Mouse (Mus musculus) spleen, postnatal 4 days (tissue): ENCODE results near the gene Pld1.

ENCODE experiments used
- DNase-seq, 2 experiments: peaks; one replicate each; pipeline ENCODE4 v3.0.0; 2022; ENCODE audit warnings: low spot score in 2 of 2

The Pld1 gene

DNA sequence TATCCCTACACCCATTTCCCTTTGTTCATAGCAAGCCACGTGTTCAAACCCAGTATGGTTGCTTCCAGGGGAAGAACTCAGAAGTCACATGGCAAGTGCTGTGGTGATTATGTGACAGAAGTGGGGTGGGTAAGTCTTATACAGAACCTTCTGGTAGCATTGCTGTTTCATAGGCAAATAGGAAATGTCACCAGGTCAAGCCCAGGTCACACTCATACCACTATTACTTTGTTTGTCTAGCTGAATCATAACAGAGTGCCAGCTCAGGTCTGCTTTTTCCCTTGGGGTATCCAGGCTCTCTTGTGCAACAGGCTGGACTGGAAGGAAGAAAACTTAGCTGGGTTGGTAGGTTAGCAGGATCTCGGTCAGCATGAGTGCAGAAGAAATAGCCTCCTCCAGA, 219.5 kb downstream of the Pld1 start:
- DNase-seq = no peak

DNA sequence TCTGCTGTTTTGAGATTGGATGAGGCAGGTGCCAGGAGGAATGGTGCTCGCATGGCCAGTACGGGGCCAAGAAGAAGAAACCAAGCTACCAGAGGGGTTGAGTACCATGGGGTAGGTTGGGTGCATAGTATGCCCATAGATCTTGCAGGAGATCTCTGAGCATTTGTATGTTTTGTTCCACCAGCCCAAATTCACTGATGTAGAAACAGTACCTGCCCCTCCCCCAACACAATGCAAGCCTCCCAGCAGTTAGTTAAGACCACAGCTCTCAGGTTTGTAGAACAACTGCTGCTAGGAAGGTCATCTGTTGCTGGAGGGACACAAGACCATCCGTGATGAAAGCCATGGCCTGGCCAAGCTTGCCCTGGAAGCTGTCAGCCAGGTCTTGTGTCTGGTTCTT, 220.4 kb downstream of the Pld1 start:
- no peak for DNase-seq

DNA sequence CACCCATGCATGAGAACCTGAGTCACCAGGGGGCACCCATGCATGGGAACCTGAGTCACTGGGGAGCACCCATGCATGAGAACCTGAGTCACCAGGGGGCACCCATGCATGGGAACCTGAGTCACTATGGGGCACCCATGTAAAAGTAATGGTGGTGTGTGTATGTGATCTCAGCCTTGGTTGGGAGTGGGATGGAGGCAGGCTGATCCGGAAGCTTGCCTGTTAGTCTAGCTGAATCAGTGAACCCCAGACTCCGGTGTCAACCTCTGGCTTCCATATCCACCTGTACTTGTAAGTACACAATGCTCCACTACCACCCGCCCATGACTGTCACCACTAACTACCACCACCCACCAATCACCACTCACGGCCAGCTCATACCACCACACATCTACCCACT, 223.9 kb downstream of the Pld1 start:
- DNase-seq = no peak

DNA sequence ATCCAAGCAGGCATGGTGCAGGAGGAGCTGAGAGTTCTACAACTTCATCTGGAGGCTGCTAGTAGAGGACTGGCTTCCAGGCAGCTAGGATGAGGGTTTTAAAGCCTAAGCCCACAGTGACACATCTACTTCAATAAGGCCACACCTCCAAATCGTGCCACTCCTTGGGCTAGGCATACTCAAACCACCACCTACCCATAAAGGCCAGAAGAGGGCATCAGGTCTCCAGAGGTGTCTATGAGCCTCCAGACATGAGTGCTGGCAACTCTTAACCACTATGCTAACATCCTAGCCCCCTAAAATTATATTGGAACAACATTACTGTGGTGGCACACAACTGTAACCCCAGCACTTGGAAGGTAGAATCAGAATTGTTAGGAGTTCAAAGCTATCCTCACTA, 226.2 kb downstream of the Pld1 start:
- no peak for DNase-seq

DNA sequence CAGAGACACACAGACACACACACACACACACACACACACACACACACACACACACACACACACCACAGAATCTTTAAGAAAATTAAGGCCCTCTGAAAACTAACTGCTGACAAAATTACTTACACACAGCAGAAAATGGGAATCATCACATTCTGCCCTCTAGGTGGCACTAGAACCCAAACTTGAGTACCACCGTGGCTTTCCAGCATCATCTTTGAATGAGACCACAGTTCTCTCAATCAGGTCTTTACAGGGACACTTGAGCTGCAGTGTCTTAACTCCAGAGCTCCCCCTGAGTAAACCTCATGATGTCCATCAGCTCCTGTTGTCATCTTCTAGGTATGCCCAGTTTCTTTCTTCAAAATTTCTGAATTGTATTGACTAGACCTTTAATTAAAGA, 227.1 kb downstream of the Pld1 start:
- DNase-seq = no peak

DNA sequence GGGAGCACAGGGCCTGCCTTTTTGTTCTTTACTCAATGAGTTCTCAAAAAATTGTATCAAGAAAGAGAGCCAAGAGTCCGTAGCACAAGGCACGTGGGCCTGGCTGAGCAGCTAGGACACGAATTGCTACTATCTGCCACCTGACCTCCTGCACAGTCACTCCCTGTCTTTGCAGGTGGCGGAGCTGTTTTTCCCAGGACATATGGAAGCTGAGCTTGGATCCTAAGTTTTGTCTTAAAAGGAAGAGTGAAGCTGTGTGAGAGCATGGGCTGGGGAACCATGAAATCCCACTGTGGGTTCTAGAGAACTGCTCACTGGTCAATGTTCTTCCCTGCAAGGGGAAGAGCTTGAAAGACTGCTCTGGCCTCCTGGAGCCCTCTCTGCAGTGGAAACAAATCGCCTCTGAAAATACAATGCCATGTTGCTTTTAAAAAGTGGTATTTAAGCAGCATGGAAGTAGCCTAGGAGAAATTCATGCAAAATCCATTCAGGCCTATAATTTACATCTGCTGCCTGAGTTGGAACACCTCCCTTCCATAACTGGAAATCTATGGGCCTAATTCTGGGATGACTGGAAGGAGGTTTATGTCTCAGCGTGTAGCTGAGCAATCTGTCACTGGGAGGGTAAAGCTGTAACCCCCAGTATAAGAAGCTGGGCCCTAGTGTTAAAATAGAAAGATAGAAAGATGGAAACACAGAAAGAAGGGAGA, 229.5 kb downstream of the Pld1 start:
- no peak for DNase-seq

DNA sequence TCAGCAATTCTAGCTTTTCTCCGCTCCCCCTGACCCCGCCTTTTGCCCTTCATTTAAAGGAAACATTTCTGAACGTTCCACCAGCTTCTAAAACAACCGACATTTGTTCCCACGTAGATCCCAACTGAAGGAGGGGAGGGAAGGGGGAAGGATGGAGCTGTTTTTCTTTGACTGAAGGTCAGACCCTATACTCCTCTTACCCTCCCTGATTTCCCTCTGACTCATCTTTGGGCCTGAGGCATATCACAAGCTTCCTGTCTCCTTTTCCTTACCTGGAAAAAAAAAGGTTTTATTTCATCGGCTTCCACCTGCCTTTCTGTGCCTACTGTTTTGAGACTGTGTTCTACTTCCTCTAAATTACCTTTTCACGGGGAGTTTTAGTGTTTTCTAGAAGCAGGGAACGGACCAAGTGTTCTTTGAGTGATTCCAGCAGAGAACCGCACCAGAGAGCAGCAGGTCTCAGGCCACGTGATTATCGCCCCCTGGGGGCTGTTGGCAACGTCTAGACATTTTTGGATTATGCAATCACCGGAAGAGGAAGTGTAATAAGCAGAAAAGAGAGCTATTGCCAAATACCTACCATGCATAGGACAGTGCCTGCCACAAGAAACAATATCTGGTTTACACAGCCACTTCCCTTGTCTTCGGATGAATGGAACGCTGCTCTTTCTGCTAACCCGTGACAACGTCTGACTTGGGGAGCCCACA, 232.6 kb downstream of the Pld1 start:
- peak; percentile 37 to 69 for DNase-seq

DNA sequence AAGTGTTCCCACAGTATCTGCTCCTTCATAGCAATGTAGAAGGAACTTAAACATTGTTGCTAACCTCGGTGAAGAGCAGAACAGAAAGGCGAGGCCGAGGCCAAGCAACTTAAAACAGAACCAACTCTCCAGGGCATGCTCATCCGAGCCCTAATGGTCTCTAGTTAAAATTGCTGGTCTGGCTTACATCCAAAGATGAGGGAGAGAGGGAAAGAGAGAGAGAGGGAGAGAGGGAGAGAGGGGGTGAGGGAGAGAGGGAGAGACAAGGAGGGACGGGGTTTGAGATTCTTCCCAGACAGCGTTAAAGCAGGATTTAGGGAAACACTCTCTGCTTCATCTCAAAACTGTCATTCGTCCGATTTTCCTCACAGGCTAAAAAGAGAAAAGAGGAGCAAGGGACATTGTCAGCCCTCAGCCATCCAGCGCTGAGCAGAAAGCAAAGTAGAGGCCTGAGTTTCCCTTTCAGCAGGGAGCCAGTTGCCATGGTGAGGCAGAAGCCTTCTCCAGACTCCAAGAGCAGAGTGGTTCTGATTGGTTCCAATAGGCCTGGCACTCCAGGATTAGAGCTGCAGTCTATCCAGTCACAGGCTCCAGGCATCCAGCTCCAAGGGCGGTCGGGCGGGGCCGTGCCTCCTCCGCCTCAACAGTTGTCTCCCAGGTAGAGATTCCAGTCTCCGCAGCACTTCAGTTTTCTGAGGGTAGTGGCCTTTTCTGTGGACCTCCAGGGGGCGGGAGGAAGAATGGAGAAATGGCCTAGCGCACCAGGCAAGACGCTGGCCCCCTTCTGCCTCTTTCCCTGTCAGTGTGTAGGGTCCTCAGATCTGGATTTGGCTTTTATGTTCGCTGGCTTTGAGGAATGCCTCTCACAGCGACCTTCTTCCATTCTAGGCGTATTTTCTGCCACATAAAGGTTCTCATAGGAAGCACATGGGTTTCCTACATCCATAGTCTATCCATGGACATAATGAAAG, 237.8 kb downstream of the Pld1 start:
- DNase-seq = peak; percentile 5 to 46

DNA sequence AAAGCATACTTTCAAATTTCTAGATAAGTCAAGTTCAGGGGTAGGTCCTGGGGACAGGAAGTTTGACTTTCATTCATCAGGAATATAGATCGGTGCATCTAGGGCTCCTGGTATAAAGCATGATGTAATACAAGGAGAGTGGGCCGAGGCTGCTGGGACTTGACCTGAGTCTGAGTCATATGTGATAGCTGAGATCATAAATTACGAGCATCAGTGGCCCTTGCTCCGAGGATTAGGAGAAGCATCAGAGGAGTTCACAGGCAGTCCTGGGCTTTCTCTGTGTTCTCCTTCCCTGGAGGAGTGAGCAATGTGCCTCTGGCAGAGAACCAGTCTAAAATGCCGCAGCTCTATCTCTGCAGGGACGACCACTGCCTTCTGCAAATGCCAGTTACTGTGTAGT, 239.8 kb downstream of the Pld1 start:
- no peak for DNase-seq
